Mouse (Mus musculus): ENCODE results near the gene Gucy2g. TPM values are rescaled to one million over a fixed set of nuclear protein-coding genes. Genes with fewer than 3 reads are reported as not detected.
"Not testable (repeated sequence)": the region's sequence is repeated elsewhere in the genome, so short reads cannot be mapped to it uniquely, and the experiment has no call there.

Gene Gucy2g
- polyA plus RNA-seq, 1 experiment from 2014 or later = 0.04 TPM

- 62% methylated on average over 7 of the region's 7 CpGs for WGBS (ENCODE audit: insufficient replicate concordance)
- H3K4me3 ChIP-seq = no peak overlapping the region
- no peak overlapping the region for H3K4me2 ChIP-seq
- ATAC-seq = no peak
- H3K9me3 ChIP-seq (replicated peaks) = no peaks in the 10 kb centered on the region
- H3K27ac ChIP-seq = no peak overlapping the region
- H3K9ac ChIP-seq = no peak overlapping the region
- H3K4me1 ChIP-seq = no peaks in the 10 kb centered on the region
- no peaks in the 10 kb centered on the region for H3K27me3 ChIP-seq (replicated peaks)
- no peaks in the 10 kb centered on the region for H3K36me3 ChIP-seq
These were observed 84.0 kb downstream of the Gucy2g start for GRCm38 (mm10) chr19:55157029-55157428.

- H3K27ac ChIP-seq = no peak overlapping the region
- no peaks in the 10 kb centered on the region for H3K27me3 ChIP-seq (replicated peaks)
- no peak overlapping the region for H3K4me3 ChIP-seq
- H3K9me3 ChIP-seq (replicated peaks) = no peaks in the 10 kb centered on the region
- WGBS (ENCODE audit: insufficient replicate concordance) = 80% methylated on average over 6 of the region's 6 CpGs
- no peak overlapping the region for H3K9ac ChIP-seq
- no peaks in the 10 kb centered on the region for H3K36me3 ChIP-seq
- no peak overlapping the region for H3K4me2 ChIP-seq
- ATAC-seq = no peak
- H3K4me1 ChIP-seq = no peaks in the 10 kb centered on the region
These were observed 88.1 kb downstream of the Gucy2g start for GRCm38 (mm10) chr19:55152983-55153382.

GRCm38 (mm10) chr19:55152274-55152673, 88.8 kb downstream of the Gucy2g start:
- H3K27ac ChIP-seq; H3K4me1 ChIP-seq; H3K36me3 ChIP-seq; H3K4me2 ChIP-seq; H3K9me3 ChIP-seq (replicated peaks); H3K27me3 ChIP-seq (replicated peaks); ATAC-seq; H3K4me3 ChIP-seq; H3K9ac ChIP-seq: not testable (repeated sequence)
- 40% methylated on average over 6 of the region's 6 CpGs for WGBS (ENCODE audit: insufficient replicate concordance)

GRCm38 (mm10) chr19:55149646-55150045, 91.4 kb downstream of the Gucy2g start:
- H3K9ac ChIP-seq = no peak overlapping the region
- H3K4me1 ChIP-seq = 0 out of 2 replicates have a peak, but pooled peaks cover 6% of the 10 kb centered on the region
- no peaks in the 10 kb centered on the region for H3K36me3 ChIP-seq
- no peak for ATAC-seq
- no peak overlapping the region for H3K27ac ChIP-seq
- H3K4me2 ChIP-seq = no peak overlapping the region
- H3K27me3 ChIP-seq (replicated peaks) = no peaks in the 10 kb centered on the region
- no peaks in the 10 kb centered on the region for H3K9me3 ChIP-seq (replicated peaks)
- H3K4me3 ChIP-seq = no peak overlapping the region
- 64% methylated on average over 6 of the region's 6 CpGs for WGBS (ENCODE audit: insufficient replicate concordance)

GRCm38 (mm10) chr19:55148109-55148508, 92.9 kb downstream of the Gucy2g start:
- no peak for ATAC-seq
- H3K27me3 ChIP-seq (replicated peaks) = no peaks in the 10 kb centered on the region
- 0 out of 2 replicates have a peak, but pooled peaks cover 8% of the 10 kb centered on the region for H3K4me1 ChIP-seq
- WGBS (ENCODE audit: insufficient replicate concordance) = 67% methylated on average over 6 of the region's 6 CpGs
- no peak overlapping the region for H3K4me2 ChIP-seq
- no peak overlapping the region for H3K4me3 ChIP-seq
- no peaks in the 10 kb centered on the region for H3K36me3 ChIP-seq
- no peak overlapping the region for H3K27ac ChIP-seq
- H3K9ac ChIP-seq = no peak overlapping the region
- H3K9me3 ChIP-seq (replicated peaks) = no peaks in the 10 kb centered on the region

Small RNA genes lying within 50 kb of the gene (microRNA-seq; reads per million reads assigned to microRNA genes)
- 1.1 reads per million for gene Mir6715

Other genes with a start within 250 kb of the Gucy2g start
- 26.9 and 27.1 TPM in 2 replicates for gene Gpam, start 114.0 kb downstream of the Gucy2g start, polyA plus RNA-seq (2016; fragmentation: Nextera tagmentation; extraction: Ambion mirVana)
- gene Tectb, start 60.5 kb downstream of the Gucy2g start, polyA plus RNA-seq (2016; fragmentation: Nextera tagmentation; extraction: Ambion mirVana) = 0.05 and 0.06 TPM in 2 replicates
- 110 and 115 TPM in 2 replicates for gene Acsl5, start 10.7 kb upstream of the Gucy2g start, polyA plus RNA-seq (2016; fragmentation: Nextera tagmentation; extraction: Ambion mirVana)
- gene Zdhhc6, start 74.8 kb upstream of the Gucy2g start, polyA plus RNA-seq (2016; fragmentation: Nextera tagmentation; extraction: Ambion mirVana) = 81.9 and 83.4 TPM in 2 replicates
- gene Vti1a, start 75.1 kb upstream of the Gucy2g start, polyA plus RNA-seq (2016; fragmentation: Nextera tagmentation; extraction: Ambion mirVana) = 23.9 and 24.5 TPM in 2 replicates